Comparison of ENCODE assay signal across 32 mouse cellular contexts in genomic region chr5:107863971-107864370, GRCm38 (mm10). TPM values are rescaled to one million over a fixed set of nuclear protein-coding genes. Genes with fewer than 3 reads are reported as not detected.
DNase-seq lines count a peak whose midpoint lies in the region; ATAC-seq lines count a peak whose summit lies in the region.
"Had no signal": no experiment of that assay in that cellular context is flagged by ENCODE, and none has a peak within 500 bp of the region (broad histone marks: within the 10 kb centered on the region; RNA-seq: fewer than 3 reads in every experiment).

No protein-coding gene starts in this region.

- no peak overlapping the region for H3K9ac ChIP-seq in midbrain, embryonic 14.5 days (replicated peaks; ENCODE audit: low read length)
- H3K9ac ChIP-seq: embryonic facial prominence, embryonic 13.5 days; forebrain, embryonic 12.5 days; forebrain, embryonic 15.5 days; heart, embryonic 12.5 days; heart, embryonic 15.5 days; hindbrain, embryonic 13.5 days; intestine, embryonic 15.5 days had no signal

- no peaks in the 10 kb centered on the region for H3K36me3 ChIP-seq in midbrain, embryonic 14.5 days (ENCODE audit: control insufficient read depth, insufficient read depth, low read length)
- H3K36me3 ChIP-seq: embryonic facial prominence, embryonic 10.5 days; embryonic facial prominence, embryonic 13.5 days; forebrain, embryonic 12.5 days; forebrain, embryonic 15.5 days; heart, embryonic 12.5 days; heart, embryonic 15.5 days; hindbrain, embryonic 10.5 days; hindbrain, embryonic 13.5 days; intestine, embryonic 15.5 days had no signal

- no peak overlapping the region for H3K4me2 ChIP-seq in midbrain, embryonic 14.5 days (ENCODE audit: low read length)
- H3K4me2 ChIP-seq: embryonic facial prominence, embryonic 13.5 days; forebrain, embryonic 12.5 days; forebrain, embryonic 15.5 days; heart, embryonic 15.5 days; hindbrain, embryonic 13.5 days; intestine, embryonic 15.5 days had no signal

- DNase-seq in adrenal gland, postnatal 14 days = peak; percentile 21
- no peak for DNase-seq in adrenal gland, postnatal 10 days
- DNase-seq in testis, postnatal 14 days (ENCODE audit: low spot score) = peak; percentile 19
- DNase-seq in testis, postnatal 10 days (ENCODE audit: low spot score) = no peak
- peak; percentile 66 for DNase-seq in ZHBTc4 (ENCODE audit: low read depth, low spot score)
- DNase-seq in midbrain, embryonic 14.5 days = no peak
- DNase-seq: adrenal gland, postnatal 25 days; B cell, adult 2 months; cerebellum, adult 11-12 months; cerebellum, adult 8-10 months; cerebellum, postnatal 10 days; cerebellum, postnatal 36 days; embryo, embryonic 11 days; gastrocnemius, postnatal 25 days; heart, adult 18-20 months; heart, postnatal 10 days; heart, postnatal 36 days had no signal

- no peak for ATAC-seq in midbrain, embryonic 14.5 days (ENCODE audit: low FRiP score, low TSS enrichment)
- ATAC-seq: forebrain, embryonic 15.5 days; hindbrain, embryonic 16.5 days; intestine, embryonic 15.5 days had no signal

- no peak overlapping the region for H3K4me3 ChIP-seq in midbrain, embryonic 14.5 days (replicated peaks; ENCODE audit: low read depth, low read length)
- H3K4me3 ChIP-seq: embryonic facial prominence, embryonic 10.5 days; embryonic facial prominence, embryonic 13.5 days; erythroblast, embryonic 14.5 days; forebrain, embryonic 12.5 days; forebrain, embryonic 15.5 days; heart, embryonic 12.5 days; heart, embryonic 15.5 days; hindbrain, embryonic 10.5 days; hindbrain, embryonic 13.5 days; intestine, embryonic 15.5 days had no signal

- no peaks in the 10 kb centered on the region for H3K9me3 ChIP-seq in midbrain, embryonic 14.5 days (ENCODE audit: control insufficient read depth, low read length)
- H3K9me3 ChIP-seq: embryonic facial prominence, embryonic 10.5 days; embryonic facial prominence, embryonic 13.5 days; forebrain, embryonic 12.5 days; forebrain, embryonic 15.5 days; heart, embryonic 12.5 days; heart, embryonic 15.5 days; hindbrain, embryonic 10.5 days; hindbrain, embryonic 13.5 days; intestine, embryonic 15.5 days had no signal

- H3K4me1 ChIP-seq in midbrain, embryonic 14.5 days (ENCODE audit: control insufficient read depth, insufficient read depth, low read length) = peaks cover 4% of the 10 kb centered on the region; the same call in 1 of the 2 replicates

- WGBS in midbrain, embryonic 14.5 days = 86% methylated on average over 3 of the region's 3 CpGs

- H3K27ac ChIP-seq in midbrain, embryonic 14.5 days (replicated peaks; ENCODE audit: low read depth, low read length) = no peak overlapping the region
- H3K27ac ChIP-seq: embryonic facial prominence, embryonic 10.5 days; embryonic facial prominence, embryonic 13.5 days; forebrain, embryonic 12.5 days; forebrain, embryonic 15.5 days; heart, embryonic 15.5 days; hindbrain, embryonic 10.5 days; hindbrain, embryonic 13.5 days; intestine, embryonic 15.5 days had no signal

- no peaks in the 10 kb centered on the region for H3K27me3 ChIP-seq in midbrain, embryonic 14.5 days (ENCODE audit: control insufficient read depth, insufficient read depth, low read length)
- H3K27me3 ChIP-seq: CH12.LX; embryonic facial prominence, embryonic 13.5 days; forebrain, embryonic 12.5 days; forebrain, embryonic 15.5 days; heart, embryonic 12.5 days; heart, embryonic 15.5 days; hindbrain, embryonic 13.5 days; intestine, embryonic 15.5 days had no signal

RNA-seq across cellular contexts. Expression of gene Evi5, which starts 10.9 kb away (rescaled TPM):
- total RNA-seq in adrenal gland, postnatal 14 days (2021) = 53.6 and 55.9 TPM in 2 replicates
- 10 to 100 TPM; 54.0 to 58.4 TPM for total RNA-seq in adrenal gland, postnatal 10 days (2021)
- 40.5 and 44.3 TPM in 2 replicates for polyA plus RNA-seq in midbrain, embryonic 14.5 days (2014; fragmentation: Nextera tagmentation; extraction: Ambion mirVana)

RNA-seq across cellular contexts. Expression of gene Ube2d2b, which starts 34.1 kb away (rescaled TPM):
- not detected in 2 replicates for total RNA-seq in adrenal gland, postnatal 14 days (2021)
- total RNA-seq in adrenal gland, postnatal 10 days (2021) = not detected
- 0.18 and 0.33 TPM in 2 replicates for polyA plus RNA-seq in midbrain, embryonic 14.5 days (2014; fragmentation: Nextera tagmentation; extraction: Ambion mirVana)
- total RNA-seq: adrenal gland, postnatal 25 days; CH12.LX; gastrocnemius, adult 8-10 months; gastrocnemius, postnatal 25 days; heart, adult 18-20 months; heart, postnatal 10 days; heart, postnatal 36 days had no signal
- polyA plus RNA-seq: brain, embryonic 14.5 days; cortical plate, adult 2 months; erythroblast, embryonic 14.5 days; intestine, embryonic 15.5 days had no signal

RNA-seq across cellular contexts. Expression of gene Rpl5, which starts 36.3 kb away (rescaled TPM):
- 63.2 and 72.3 TPM in 2 replicates for total RNA-seq in adrenal gland, postnatal 14 days (2021)
- total RNA-seq in adrenal gland, postnatal 10 days (2021) = 10 to 100 TPM; 69.0 to 79.1 TPM
- 69.8 and 74.8 TPM in 2 replicates for polyA plus RNA-seq in midbrain, embryonic 14.5 days (2014; fragmentation: Nextera tagmentation; extraction: Ambion mirVana)

Comparison
In these comparisons a context has a peak if more than half of its experiments do, and no peak if none do; other contexts are left out.
1. DNase-seq: peak in adrenal gland, postnatal 14 days (single experiment), testis, postnatal 14 days (single experiment) and ZHBTc4 (single experiment); none in adrenal gland, postnatal 10 days (single experiment), testis, postnatal 10 days (single experiment) and midbrain, embryonic 14.5 days (single experiment).